Mouse (Mus musculus) megakaryocyte, embryonic 14.5 days (primary cell): ENCODE measurements at regions not wholly inside any gene's neighbourhood (a gene's known extent, or its start where the extent isn't known, plus 50 kb on each side); places are given as distances from the start of the nearest gene placed in this dataset.

Experiments
- FLI1 ChIP-seq: IDR thresholded peaks from 2 replicates; pipeline ENCODE4 v1.6.1; 2012; ENCODE audit warnings: low read length, inconsistent platforms, mixed read lengths
- GATA1 ChIP-seq: IDR thresholded peaks from 3 replicates; pipeline ENCODE4 v1.6.1; 2012; ENCODE audit warnings: mixed read lengths, low read length, inconsistent platforms, borderline replicate concordance

DNA sequence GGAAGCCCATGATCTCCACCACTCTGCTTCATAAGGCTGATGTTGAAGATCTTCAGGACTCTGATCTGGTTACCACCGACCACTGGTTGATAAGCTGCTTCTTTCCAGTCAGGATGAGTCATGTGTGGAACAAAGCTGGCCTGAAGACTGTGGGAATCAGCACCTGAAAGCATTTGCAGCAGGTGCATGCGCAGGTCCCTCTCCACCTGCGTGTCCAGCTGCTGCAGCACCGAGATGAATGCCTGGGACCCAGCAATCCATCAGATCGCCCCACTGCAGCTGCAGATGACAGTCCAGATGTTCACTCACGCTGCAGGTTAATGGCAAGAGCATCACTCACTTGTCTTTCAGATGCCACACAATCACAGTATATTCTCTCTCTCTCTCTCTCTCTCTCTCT lies 230.4 kb upstream of the Kdm8 start:
- no peak for TF ChIP-seq GATA1
- no peak for TF ChIP-seq FLI1
